Mouse (Mus musculus) neural tube, embryonic 14.5 days (tissue): ENCODE data around the gene Dok5. TPM values are rescaled to one million over a fixed set of nuclear protein-coding genes. Genes with fewer than 3 reads are reported as not detected.

Experiments
- ATAC-seq: fragments of 200-750 bp; cut with Nextera tagmentation; 2 replicates; pipeline ENCODE4 v1.8.0; 2017; ENCODE audit warnings: low read depth, mild to moderate bottlenecking, moderate TSS enrichment, moderate library complexity
- H3K27ac ChIP-seq: fragments of 300-500 bp; sonication (generic); 2 replicates; pipeline ENCODE4 v1.5.1; 2014; ENCODE audit warnings: low read depth, mild to moderate bottlenecking, control low read depth, low read length, moderate library complexity, mixed read lengths
- H3K27me3 ChIP-seq: fragments of 300-500 bp; sonication (generic); 2 replicates; pipeline ENCODE4 v1.6.1; 2014; ENCODE audit warnings: low read length; ENCODE audit not compliant: control insufficient read depth, insufficient read depth
- H3K36me3 ChIP-seq: fragments of 300-500 bp; sonication (generic); 2 replicates; pipeline ENCODE4 v1.6.1; 2014; ENCODE audit warnings: low read length, mixed read lengths; ENCODE audit not compliant: control insufficient read depth, insufficient read depth
- H3K4me1 ChIP-seq: fragments of 300-500 bp; sonication (generic); 2 replicates; pipeline ENCODE4 v1.6.1; 2014; ENCODE audit warnings: low read length; ENCODE audit not compliant: control insufficient read depth, insufficient read depth
- H3K4me2 ChIP-seq: fragments of 300-500 bp; sonication (generic); 2 replicates; pipeline ENCODE4 v1.6.1; 2014; ENCODE audit warnings: mild to moderate bottlenecking, low read depth, low read length, control low read depth
- H3K4me3 ChIP-seq: fragments of 300-500 bp; sonication (generic); 2 replicates; pipeline ENCODE4 v1.5.1; 2014; ENCODE audit warnings: low read depth, low read length, control low read depth, mixed read lengths
- H3K9ac ChIP-seq: fragments of 300-500 bp; sonication (generic); replicated peaks from 2 replicates; pipeline ENCODE4 v1.6.1; 2014; ENCODE audit warnings: low read depth, mild to moderate bottlenecking, control low read depth, low read length, mixed read lengths
- H3K9me3 ChIP-seq: fragments of 300-500 bp; sonication (generic); 2 replicates; pipeline ENCODE4 v1.6.1; 2016; ENCODE audit warnings: low read length; ENCODE audit not compliant: control insufficient read depth
- WGBS: fragments of 180-500 bp; shearing (Covaris S2); extraction: QIAGEN DNeasy Blood & Tissue Kit; methylation state at CpG from one replicate; pipeline ENCODE4 v1.1.7; 2014; 5-methylcytosine and 5-hydroxymethylcytosine counted together
- polyA plus RNA-seq: library from polyadenylated mRNA; unstranded; fragments of >200 nt; fragmentation: Nextera tagmentation; extraction: Ambion mirVana; gene quantifications from 2 replicates; pipeline ENCODE4 v1.2.1, GENCODE M21; 2014

Dok5 gene
- polyA plus RNA-seq, 1 experiment from 2014 or later: 74.4 TPM

DNA sequence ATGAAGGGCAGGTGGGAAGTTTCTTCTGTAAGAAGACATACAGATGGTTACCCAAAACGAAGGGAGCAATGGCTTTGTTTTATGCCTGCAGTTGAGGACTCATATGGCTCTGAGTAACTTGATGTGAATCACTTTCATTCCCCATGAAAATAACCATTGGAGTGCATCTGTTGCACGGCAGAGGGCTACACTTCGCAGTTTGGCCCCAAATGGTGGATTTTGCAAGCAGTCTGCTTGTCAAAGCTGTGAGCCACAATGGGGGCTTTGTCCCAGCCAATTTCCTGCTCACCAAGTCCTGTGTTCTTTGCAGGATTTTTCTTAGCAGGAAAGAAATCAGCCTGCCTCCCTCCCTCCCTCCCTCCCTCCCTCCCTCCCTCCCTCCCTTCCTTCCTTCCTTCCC lies 123.6 kb downstream of the Dok5 start:
- Histone ChIP-seq H3K27me3 (no peaks in the 10 kb centered on the region), H3K4me2 (no peak overlapping the region), H3K9ac (no peak overlapping the region), H3K4me1 (no peaks in the 10 kb centered on the region), H3K9me3 (no peaks in the 10 kb centered on the region), H3K4me3 (no peak overlapping the region), H3K36me3 (no peaks in the 10 kb centered on the region), H3K27ac (no peak overlapping the region)
- 52% methylated on average over 3 of the region's 3 CpGs for WGBS
- ATAC-seq: no peak

DNA sequence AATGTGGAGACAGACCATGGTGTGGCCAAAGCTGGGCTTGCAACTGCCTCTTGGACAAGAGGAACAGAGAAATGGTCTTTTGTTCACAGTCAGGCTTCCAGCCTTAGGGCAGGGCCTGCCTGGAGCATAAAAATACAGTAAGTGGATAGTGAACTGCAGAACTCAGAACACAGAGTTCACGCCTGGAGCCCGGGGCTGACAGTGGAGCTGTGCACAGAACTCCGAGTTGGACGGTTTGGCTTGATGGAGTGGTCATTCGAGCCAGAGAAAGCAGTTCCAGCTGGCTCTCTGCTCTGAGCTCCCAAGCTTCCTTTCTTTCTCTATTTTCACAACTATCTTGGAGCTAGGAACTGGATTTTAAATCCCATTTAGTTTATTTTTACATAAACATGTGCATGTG lies 124.5 kb downstream of the Dok5 start:
- 74% methylated on average over 5 of the region's 5 CpGs for WGBS
- no peak overlapping the region; the same call in 1 of the 2 replicates for H3K27ac ChIP-seq
- H3K4me3 ChIP-seq: no peak overlapping the region
- no peak overlapping the region for H3K9ac ChIP-seq
- H3K4me2 ChIP-seq: no peak overlapping the region
- no peak for ATAC-seq
- H3K9me3 ChIP-seq: no peaks in the 10 kb centered on the region
- no peaks in the 10 kb centered on the region for H3K4me1 ChIP-seq
- H3K36me3 ChIP-seq: no peaks in the 10 kb centered on the region
- no peaks in the 10 kb centered on the region for H3K27me3 ChIP-seq

DNA sequence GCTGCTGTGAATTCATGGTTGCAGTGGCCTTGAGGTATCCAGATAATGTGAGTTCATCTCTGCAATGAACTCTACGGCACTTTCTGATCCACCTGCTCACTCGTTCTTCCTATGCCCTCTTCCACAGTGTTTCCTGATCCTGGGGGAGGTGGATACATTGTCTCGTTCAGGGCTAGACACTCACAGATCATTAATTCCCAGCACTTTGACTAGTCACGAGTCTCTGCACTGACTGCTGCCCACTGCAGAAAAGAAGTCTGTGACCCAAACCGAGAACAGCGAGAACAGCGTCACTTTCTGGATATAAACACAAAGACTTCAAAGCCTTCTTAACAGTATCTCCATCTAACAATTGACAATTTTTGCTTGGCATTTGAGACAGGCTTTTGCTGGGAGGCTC lies 125.9 kb downstream of the Dok5 start:
- ATAC-seq: no peak
- Histone ChIP-seq H3K4me1 (no peaks in the 10 kb centered on the region), H3K9ac (no peak overlapping the region), H3K4me3 (no peak overlapping the region), H3K4me2 (no peak overlapping the region), H3K36me3 (no peaks in the 10 kb centered on the region), H3K27me3 (no peaks in the 10 kb centered on the region), H3K9me3 (no peaks in the 10 kb centered on the region), H3K27ac (no peak overlapping the region)
- WGBS: 61% methylated on average over 7 of the region's 7 CpGs

DNA sequence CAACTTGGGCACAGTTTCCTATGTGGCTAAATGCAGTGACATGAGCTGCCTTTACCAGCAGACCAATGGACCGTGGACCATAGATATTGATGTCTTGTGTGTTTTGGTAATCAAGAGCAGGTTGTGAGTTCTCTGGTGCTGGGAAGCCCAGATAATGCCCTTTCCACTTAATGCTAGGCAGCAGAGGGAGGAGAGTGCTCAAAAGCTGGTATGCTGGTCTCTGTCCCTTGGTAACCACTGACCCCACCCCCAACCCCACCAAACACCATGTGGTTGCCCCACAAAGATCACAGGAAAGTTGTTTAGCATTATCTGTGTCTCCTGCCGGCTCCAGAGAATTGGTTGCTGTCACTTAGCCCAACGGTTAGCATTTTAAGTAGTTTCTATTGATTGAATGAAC lies 127.0 kb downstream of the Dok5 start:
- no peak for ATAC-seq
- 39% methylated on average over 3 of the region's 3 CpGs for WGBS
- H3K4me2 ChIP-seq: no peak overlapping the region
- no peak overlapping the region for H3K27ac ChIP-seq
- no peaks in the 10 kb centered on the region for H3K9me3 ChIP-seq
- H3K4me1 ChIP-seq: no peaks in the 10 kb centered on the region
- no peaks in the 10 kb centered on the region for H3K36me3 ChIP-seq
- H3K4me3 ChIP-seq: no peak overlapping the region
- no peak overlapping the region for H3K9ac ChIP-seq
- H3K27me3 ChIP-seq: no peaks in the 10 kb centered on the region

DNA sequence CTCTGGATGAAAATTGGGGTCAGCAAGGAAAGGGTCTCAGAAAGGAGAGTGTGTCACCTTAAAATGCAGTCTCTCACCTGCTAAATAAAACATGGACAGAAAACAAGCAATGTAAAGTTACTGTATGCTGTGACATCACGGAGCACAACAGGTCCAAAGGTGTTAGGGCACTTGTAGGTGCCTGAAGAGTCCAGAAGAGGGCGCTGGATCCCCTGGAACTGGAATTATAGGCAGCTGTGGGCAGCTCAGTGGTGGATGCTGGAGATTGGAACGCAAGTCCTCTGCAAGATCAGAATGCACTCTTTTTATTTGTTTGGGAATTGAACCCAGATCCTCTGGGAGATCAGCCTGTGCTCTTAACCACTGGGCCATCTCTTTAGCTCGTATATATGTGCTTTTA lies 129.0 kb downstream of the Dok5 start:
- 57% methylated on average over 4 of the region's 4 CpGs for WGBS
- no peak for ATAC-seq
- no peak overlapping the region for H3K4me3 ChIP-seq

DNA sequence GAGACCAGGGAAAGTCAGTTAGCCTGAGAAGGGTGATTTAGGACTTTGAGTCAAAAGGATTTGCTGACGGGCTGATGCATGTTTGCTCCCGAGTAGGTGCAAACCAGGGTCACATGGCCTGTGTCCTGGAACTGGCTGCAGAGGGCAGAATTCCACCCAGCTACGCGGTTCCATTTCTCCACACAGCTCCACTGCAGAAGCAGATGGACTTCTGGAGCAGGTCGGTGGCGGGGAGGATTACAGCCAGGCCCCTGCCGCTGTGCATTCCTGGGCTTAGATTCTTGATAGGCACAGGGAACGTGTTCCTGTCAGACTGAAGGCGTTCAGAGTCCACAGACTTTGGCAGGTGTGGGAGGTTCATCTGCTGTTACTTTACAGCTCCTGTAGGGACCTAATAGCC lies 131.2 kb downstream of the Dok5 start:
- Histone ChIP-seq H3K4me3 (no peak overlapping the region), H3K27ac (no peak overlapping the region), H3K9me3 (no peaks in the 10 kb centered on the region), H3K4me2 (no peak overlapping the region), H3K27me3 (no peaks in the 10 kb centered on the region), H3K36me3 (no peaks in the 10 kb centered on the region), H3K9ac (no peak overlapping the region), H3K4me1 (no peaks in the 10 kb centered on the region)
- WGBS: 72% methylated on average over 9 of the region's 9 CpGs
- ATAC-seq: no peak

More for the DNA sequence above, 129.0 kb downstream of the Dok5 start:
- Histone ChIP-seq H3K27ac (no peak overlapping the region), H3K9ac (no peak overlapping the region), H3K27me3 (no peaks in the 10 kb centered on the region), H3K4me1 (no peaks in the 10 kb centered on the region), H3K9me3 (no peaks in the 10 kb centered on the region), H3K36me3 (no peaks in the 10 kb centered on the region), H3K4me2 (no peak overlapping the region)

DNA sequence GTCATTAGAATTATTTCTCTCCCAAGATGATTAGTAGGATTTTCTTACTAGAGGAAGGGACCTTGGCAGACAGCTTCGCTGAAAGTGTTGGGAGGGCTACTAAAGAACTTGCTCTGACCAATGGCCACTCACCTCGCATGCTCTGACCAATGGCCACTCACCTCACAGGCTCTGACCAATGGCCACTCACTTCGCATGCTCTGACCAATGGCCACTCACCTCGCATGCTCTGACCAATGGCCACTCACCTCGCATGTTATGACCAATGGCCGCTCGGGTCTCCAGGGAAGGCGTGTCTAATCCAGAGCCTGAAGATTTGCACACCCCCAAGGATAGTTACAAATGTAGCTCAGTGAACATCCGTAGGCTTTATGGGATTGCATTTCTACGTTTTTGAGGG lies 131.6 kb downstream of the Dok5 start:
- WGBS: 96% methylated on average over 10 of the region's 10 CpGs
- H3K27ac ChIP-seq: no peak overlapping the region
- no peaks in the 10 kb centered on the region for H3K4me1 ChIP-seq
- H3K9me3 ChIP-seq: no peaks in the 10 kb centered on the region
- no peak overlapping the region for H3K4me3 ChIP-seq
- H3K36me3 ChIP-seq: no peaks in the 10 kb centered on the region
- ATAC-seq: no peak
- H3K27me3 ChIP-seq: no peaks in the 10 kb centered on the region
- H3K4me2 ChIP-seq: no peak overlapping the region
- H3K9ac ChIP-seq: no peak overlapping the region

DNA sequence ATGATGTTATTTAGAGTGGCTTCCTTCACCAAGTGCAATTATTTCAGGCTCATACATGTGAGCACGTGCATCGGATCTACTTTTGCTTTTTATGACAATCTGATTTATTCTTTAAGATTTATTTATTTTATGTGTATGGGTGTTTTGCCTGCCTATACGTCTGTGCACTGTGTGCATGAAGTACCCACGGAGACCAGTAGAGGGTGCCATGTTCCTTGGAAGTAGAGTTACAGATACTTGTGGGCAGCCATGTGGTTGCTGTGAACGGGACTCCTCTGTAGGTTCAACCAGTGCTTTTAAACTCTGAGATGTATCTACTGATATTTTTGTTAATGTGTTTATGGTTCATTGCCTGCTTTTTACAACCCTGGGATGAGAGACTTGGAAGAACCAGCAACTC lies 132.4 kb downstream of the Dok5 start:
- Histone ChIP-seq H3K4me2 (no peak overlapping the region), H3K27ac (no peak overlapping the region), H3K9ac (no peak overlapping the region), H3K36me3 (no peaks in the 10 kb centered on the region), H3K4me1 (no peaks in the 10 kb centered on the region), H3K9me3 (no peaks in the 10 kb centered on the region), H3K27me3 (no peaks in the 10 kb centered on the region), H3K4me3 (no peak overlapping the region)
- no peak for ATAC-seq
- WGBS: 88% methylated on average over 5 of the region's 5 CpGs

DNA sequence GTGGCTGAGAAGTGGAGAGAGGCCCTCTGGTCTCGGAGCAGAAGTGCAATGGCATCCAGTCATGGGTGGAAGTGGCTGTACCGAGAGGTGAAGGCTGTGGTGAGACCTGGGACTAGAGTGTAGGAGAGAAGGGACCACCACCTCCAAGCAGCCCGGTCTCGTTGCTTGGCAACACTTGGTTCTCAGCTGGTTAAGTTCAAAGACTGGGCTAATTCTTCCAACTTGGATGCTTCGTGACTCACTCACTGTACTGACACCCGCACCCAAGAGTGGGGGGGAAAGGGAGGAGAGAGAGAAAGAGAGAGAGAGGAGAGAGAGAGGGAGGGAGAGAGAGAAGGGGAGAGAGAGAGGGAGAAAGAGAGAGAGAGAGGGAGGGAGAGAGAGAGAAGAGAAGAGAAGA lies 133.2 kb downstream of the Dok5 start:
- Histone ChIP-seq H3K4me1 (no peaks in the 10 kb centered on the region), H3K9me3 (no peaks in the 10 kb centered on the region)
- 84% methylated on average over 6 of the region's 6 CpGs for WGBS

DNA sequence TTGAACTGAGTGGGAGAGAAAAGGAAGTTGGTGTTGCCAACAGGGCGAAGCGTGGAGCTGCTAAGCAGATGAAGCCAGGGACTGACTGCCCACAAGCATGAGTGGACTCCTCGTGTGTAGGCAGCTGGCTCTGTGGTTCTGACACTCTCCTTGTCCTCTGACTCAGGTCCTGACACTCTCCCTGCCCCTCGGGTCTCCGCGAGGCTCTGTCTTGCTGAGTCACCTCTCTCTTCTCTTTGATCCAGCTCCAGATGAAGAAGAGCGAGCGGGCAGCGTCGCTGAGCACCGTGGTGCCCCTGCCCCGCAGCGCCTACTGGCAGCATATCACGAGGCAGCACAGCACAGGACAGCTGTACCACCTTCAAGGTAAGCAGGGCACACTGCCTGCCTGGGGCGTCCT lies 139.0 kb downstream of the Dok5 start:
- no peak for ATAC-seq
- WGBS: 83% methylated on average over 15 of the region's 15 CpGs
- H3K36me3 ChIP-seq: 0 out of 2 replicates have a peak, but pooled peaks cover 3% of the 10 kb centered on the region
- no peak overlapping the region for H3K27ac ChIP-seq
- no peak overlapping the region for H3K4me3 ChIP-seq
- no peak overlapping the region for H3K4me2 ChIP-seq
- H3K9ac ChIP-seq: no peak overlapping the region
- H3K4me1 ChIP-seq: no peaks in the 10 kb centered on the region
- H3K27me3 ChIP-seq: no peaks in the 10 kb centered on the region
- H3K9me3 ChIP-seq: no peaks in the 10 kb centered on the region

More for the DNA sequence above, 133.2 kb downstream of the Dok5 start:
- Histone ChIP-seq H3K4me2 (no peak overlapping the region), H3K9ac (no peak overlapping the region), H3K4me3 (no peak overlapping the region), H3K27me3 (no peaks in the 10 kb centered on the region), H3K27ac (no peak overlapping the region), H3K36me3 (no peaks in the 10 kb centered on the region)
- no peak for ATAC-seq
